ENCODE assay signal across 10 mouse cellular contexts in the genomic region with DNA sequence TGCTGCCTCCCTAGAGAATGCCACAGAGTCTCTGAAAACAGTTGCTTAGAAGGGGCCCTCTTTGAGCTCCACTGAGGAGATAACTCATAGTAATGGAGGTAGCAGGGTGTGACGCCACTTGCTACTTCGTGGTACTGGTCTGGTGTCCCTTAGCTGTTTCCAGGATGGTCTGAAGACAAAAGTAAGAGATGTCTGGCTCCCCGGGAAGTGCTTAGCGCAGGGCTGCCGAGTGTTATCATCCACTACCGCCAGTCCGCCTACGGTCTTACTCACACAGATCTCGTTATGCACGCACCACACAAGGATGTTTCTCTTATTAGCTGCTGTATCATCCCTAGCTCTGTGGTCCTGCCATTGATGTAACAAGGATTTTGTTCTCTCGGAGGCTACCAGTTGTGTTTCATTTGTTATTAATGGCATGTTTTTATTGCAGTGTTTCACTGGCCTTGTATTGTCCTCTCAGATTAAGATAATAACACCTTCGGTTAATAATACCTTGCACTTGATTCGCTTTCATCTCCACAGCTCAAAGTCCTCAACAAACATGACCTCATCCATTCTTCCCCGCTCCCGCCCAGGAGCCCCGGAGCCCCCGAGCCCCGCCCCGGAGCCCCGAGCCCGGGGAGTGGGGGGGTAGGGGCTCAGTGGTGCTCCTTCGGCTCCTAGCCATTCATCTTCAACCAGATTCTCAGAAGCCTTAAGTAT. TPM values are rescaled to one million over a fixed set of nuclear protein-coding genes. Genes with fewer than 3 reads are reported as not detected.
DNase-seq lines count a peak whose midpoint lies in the region; ATAC-seq and TF ChIP-seq lines count a peak whose summit lies in the region.
"Had no signal": no experiment of that assay in that cellular context is flagged by ENCODE, and none has a peak within 500 bp of the region (broad histone marks: within the 10 kb centered on the region; RNA-seq: fewer than 3 reads in every experiment).

No protein-coding gene starts in this region.

- no peaks in the 10 kb centered on the region for H3K27me3 ChIP-seq in heart, embryonic 15.5 days
- H3K27me3 ChIP-seq in C2C12 (ENCODE audit: control insufficient read depth, insufficient read depth, insufficient read length), result no peaks in the 10 kb centered on the region
- no peaks in the 10 kb centered on the region for H3K27me3 ChIP-seq in liver, embryonic 15.5 days

- no peak for TF ChIP-seq CTCF in C2C12 (IDR thresholded peaks at IDR 0.05; ENCODE audit: control insufficient read depth, insufficient read depth, insufficient read length)
- TF ChIP-seq CTCF in brain, embryonic 14.5 days (IDR thresholded peaks at IDR 0.05; ENCODE audit: borderline replicate concordance, extremely low read depth, insufficient read depth, insufficient read length), result no peak
- no peak for TF ChIP-seq CTCF in left cerebral cortex, adult 2 months (IDR thresholded peaks at IDR 0.05)

- no peaks in the 10 kb centered on the region for H3K9me3 ChIP-seq in heart, embryonic 15.5 days (replicated peaks)
- H3K9me3 ChIP-seq in liver, embryonic 15.5 days (replicated peaks), result no peaks in the 10 kb centered on the region
- H3K9me3 ChIP-seq: hindbrain, embryonic 13.5 days had no signal

- TF ChIP-seq POLR2A in brain, embryonic 14.5 days (IDR thresholded peaks at IDR 0.05; ENCODE audit: borderline replicate concordance, extremely low read depth, insufficient read depth, insufficient read length, poor library complexity, severe bottlenecking), result no peak

- DNase-seq in heart, adult 8-10 months (ENCODE audit: low spot score), result no peak
- DNase-seq in brain, embryonic 14.5 days (ENCODE audit: low read depth), result peak; percentile 28
- no peak for DNase-seq in left cerebral cortex, adult 2 months (ENCODE audit: extremely low spot score in 1 of 2, low spot score in 2 of 2)
- DNase-seq in urinary bladder, postnatal 36 days (ENCODE audit: low spot score in 2 of 2), result no peak
- DNase-seq: cerebellum, adult 11 months had no signal

- WGBS in heart, embryonic 15.5 days, result 24% methylated on average over 22 of the region's 22 CpGs
- WGBS in liver, embryonic 15.5 days (ENCODE audit: insufficient replicate concordance), result 33% methylated on average over 22 of the region's 22 CpGs

- peaks cover 2% of the 10 kb centered on the region for H3K79me3 ChIP-seq in C2C12 (ENCODE audit: low read depth)

- H3K36me3 ChIP-seq in heart, embryonic 15.5 days, result no peaks in the 10 kb centered on the region
- H3K36me3 ChIP-seq in C2C12 (ENCODE audit: control insufficient read depth, insufficient read depth), result peaks cover 3% of the 10 kb centered on the region
- H3K36me3 ChIP-seq in liver, embryonic 15.5 days (replicated peaks), result peaks cover 2% of the 10 kb centered on the region; the same call in 1 of the 2 replicates

- peak overlapping the region; percentile 12 for H3ac ChIP-seq in C2C12 (ENCODE audit: control insufficient read depth, insufficient read length, low read depth)

- intact Hi-C loops in left cerebral cortex, adult 2 months (cut with DNase I), result no loop called here

- no peak overlapping the region for H3K9ac ChIP-seq in heart, embryonic 15.5 days
- H3K9ac ChIP-seq in liver, embryonic 15.5 days, result peak overlapping the region; percentile 43; the same call in 1 of the 2 replicates
- H3K9ac ChIP-seq: hindbrain, embryonic 13.5 days had no signal

- no peak overlapping the region for H3K27ac ChIP-seq in heart, embryonic 15.5 days
- peak overlapping the region; percentile 77 for H3K27ac ChIP-seq in liver, embryonic 15.5 days (replicated peaks)
- H3K27ac ChIP-seq in left cerebral cortex, adult 2 months, result no peak overlapping the region
- H3K27ac ChIP-seq: hindbrain, embryonic 13.5 days had no signal

- H3K4me3 ChIP-seq in heart, embryonic 15.5 days, result no peak overlapping the region
- no peak overlapping the region for H3K4me3 ChIP-seq in C2C12 (ENCODE audit: insufficient read depth, poor library complexity, severe bottlenecking)
- peak overlapping the region; percentile 7; the same call in 1 of the 2 replicates for H3K4me3 ChIP-seq in liver, embryonic 15.5 days (replicated peaks)
- no peak overlapping the region for H3K4me3 ChIP-seq in left cerebral cortex, adult 2 months
- H3K4me3 ChIP-seq: hindbrain, embryonic 13.5 days had no signal

- peak overlapping the region; percentile 23 for H3K4me2 ChIP-seq in heart, embryonic 15.5 days
- peak overlapping the region; percentile 56 for H3K4me2 ChIP-seq in liver, embryonic 15.5 days
- H3K4me2 ChIP-seq: hindbrain, embryonic 13.5 days had no signal

- peaks cover 33% of the 10 kb centered on the region for H3K4me1 ChIP-seq in heart, embryonic 15.5 days (replicated peaks)
- peaks cover 57% of the 10 kb centered on the region for H3K4me1 ChIP-seq in liver, embryonic 15.5 days (replicated peaks)

- no peak for ATAC-seq in heart, embryonic 15.5 days (replicated peaks; ENCODE audit: insufficient number of reproducible peaks, insufficient read depth, low FRiP score, low read depth)
- ATAC-seq in liver, embryonic 15.5 days (ENCODE audit: insufficient read depth), result no peak
- no peak for ATAC-seq in granulocyte monocyte progenitor cell, adult 5-6 weeks (replicated peaks; ENCODE audit: poor library complexity, severe bottlenecking)

- H3K79me2 ChIP-seq in C2C12 (ENCODE audit: control insufficient read depth, insufficient read depth), result peaks cover 15% of the 10 kb centered on the region

TF ChIP-seq in C2C12, 6 proteins besides CTCF, POLR2A, EP300 and RAD21:
- no peak for TF ChIP-seq MAX (IDR thresholded peaks at IDR 0.05)
- no peak for TF ChIP-seq MYOD1 (IDR thresholded peaks at IDR 0.05; ENCODE audit: control insufficient read depth, insufficient read length, low read depth)
- no peak for TF ChIP-seq MYOG (IDR thresholded peaks at IDR 0.05; ENCODE audit: control insufficient read depth, extremely low read depth, insufficient read length)
- no peak for TF ChIP-seq FOSL1 (IDR thresholded peaks at IDR 0.05; ENCODE audit: insufficient read depth, low read length, poor library complexity, severe bottlenecking)
- TF ChIP-seq USF1 (IDR thresholded peaks at IDR 0.05; ENCODE audit: low read depth), result no peak
- TF ChIP-seq CEBPB (IDR thresholded peaks at IDR 0.05; ENCODE audit: low read depth), result no peak
TF ChIP-seq in C2C12: peak in this region for 0.

RNA-seq across cellular contexts. Expression of gene Ubald2, which starts 3.0 kb away (rescaled TPM):
- polyA plus RNA-seq in heart, embryonic 15.5 days (2015; fragmentation: Nextera tagmentation; extraction: Ambion mirVana), result 29.3 and 32.5 TPM in 2 replicates
- 10 to 100 TPM; 28.2 to 36.0 (median 32.7) TPM for total RNA-seq in heart, adult 8-10 months (2022)
- polyA plus RNA-seq in C2C12 (2012; fragmentation: generic; extraction: Trizol), result 126 TPM
- 203 and 296 TPM in 2 replicates for polyA plus RNA-seq in brain, embryonic 14.5 days (2012; rRNA removed)
- 33.1 and 33.9 TPM in 2 replicates for polyA plus RNA-seq in liver, embryonic 15.5 days (2015; fragmentation: Nextera tagmentation; extraction: Ambion mirVana)
- total RNA-seq in left cerebral cortex, adult 2 months (2021), result 10 to 100 TPM; 27.2 to 28.0 TPM
- total RNA-seq in granulocyte monocyte progenitor cell, adult 5-6 weeks (2014; fragmentation: Nextera tagmentation), result 49.9 and 62.5 TPM in 2 replicates
- 45.8 and 46.4 TPM in 2 replicates for total RNA-seq in granulocyte monocyte progenitor cell, adult 5-6 weeks (2017)

RNA-seq across cellular contexts. Expression of gene Rnf157, which starts 18.0 kb away (rescaled TPM):
- 7.1 and 14.3 TPM in 2 replicates for polyA plus RNA-seq in heart, embryonic 15.5 days (2015; fragmentation: Nextera tagmentation; extraction: Ambion mirVana)
- total RNA-seq in heart, adult 8-10 months (2022), result 10 to 100 TPM in 2 of 4 experiments, 1 to 10 TPM in 2; 7.5 to 12.5 (median 9.4) TPM
- polyA plus RNA-seq in C2C12 (2012; fragmentation: generic; extraction: Trizol), result 13.2 TPM
- polyA plus RNA-seq in brain, embryonic 14.5 days (2012; rRNA removed), result 59.5 and 97.3 TPM in 2 replicates
- 1.0 and 1.4 TPM in 2 replicates for polyA plus RNA-seq in liver, embryonic 15.5 days (2015; fragmentation: Nextera tagmentation; extraction: Ambion mirVana)
- total RNA-seq in left cerebral cortex, adult 2 months (2021), result 100 to 1,000 TPM; 256 to 285 TPM
- total RNA-seq in granulocyte monocyte progenitor cell, adult 5-6 weeks (2014; fragmentation: Nextera tagmentation), result 13.9 and 19.5 TPM in 2 replicates
- 5.9 and 7.5 TPM in 2 replicates for total RNA-seq in granulocyte monocyte progenitor cell, adult 5-6 weeks (2017)

RNA-seq across cellular contexts. Expression of gene Qrich2, which starts 35.2 kb away (rescaled TPM):
- 0.10 TPM in 1 of 2 replicates, not detected in the other for polyA plus RNA-seq in heart, embryonic 15.5 days (2015; fragmentation: Nextera tagmentation; extraction: Ambion mirVana)
- under 1 TPM in 1 of 4 experiments, not detected in 3; 0.03 TPM for total RNA-seq in heart, adult 8-10 months (2022)
- polyA plus RNA-seq in C2C12 (2012; fragmentation: generic; extraction: Trizol), result 0.04 TPM
- polyA plus RNA-seq in brain, embryonic 14.5 days (2012; rRNA removed), result 0.14 and 0.15 TPM in 2 replicates
- polyA plus RNA-seq in liver, embryonic 15.5 days (2015; fragmentation: Nextera tagmentation; extraction: Ambion mirVana), result not detected in 2 replicates
- total RNA-seq in left cerebral cortex, adult 2 months (2021), result under 1 TPM in 1 of 2 experiments, not detected in 1; 0.16 TPM
- not detected in 2 replicates for total RNA-seq in granulocyte monocyte progenitor cell, adult 5-6 weeks (2014; fragmentation: Nextera tagmentation)
- not detected in 2 replicates for total RNA-seq in granulocyte monocyte progenitor cell, adult 5-6 weeks (2017)
